ENCODE assay signal across 11 mouse cellular contexts in the genomic region with DNA sequence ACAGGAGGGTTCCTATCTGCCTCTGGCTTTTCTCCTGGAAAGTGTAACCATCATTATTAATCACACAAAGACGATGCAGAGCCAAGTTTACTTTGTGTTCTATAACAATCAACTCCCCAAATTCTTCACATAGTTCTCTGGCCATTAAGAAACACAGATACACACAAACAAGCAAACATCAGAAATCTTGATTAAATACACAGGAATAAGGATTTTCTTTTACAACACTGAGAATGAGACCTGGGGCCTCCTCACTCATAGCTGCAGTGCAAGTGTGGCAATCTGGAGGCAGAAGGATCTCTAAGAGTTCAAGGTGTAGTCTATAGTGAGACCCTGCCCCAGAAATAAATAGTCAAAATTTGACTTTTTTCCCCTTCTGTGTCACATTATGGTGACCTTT.
"Had no signal": no experiment of that assay in that cellular context is flagged by ENCODE, and none has a peak within 500 bp of the region (broad histone marks: within the 10 kb centered on the region; RNA-seq: fewer than 3 reads in every experiment).

No protein-coding gene starts in this region.

- H3K9ac ChIP-seq: intestine, embryonic 15.5 days; limb, embryonic 12.5 days had no signal

- H3K4me3 ChIP-seq: intestine, embryonic 15.5 days; limb, embryonic 12.5 days had no signal

- H3K27ac ChIP-seq: intestine, embryonic 15.5 days; layer of hippocampus, adult 2 months; limb, embryonic 12.5 days had no signal

- ATAC-seq: intestine, embryonic 15.5 days; midbrain, embryonic 16.5 days had no signal

- DNase-seq: kidney, adult 18-20 months; kidney, postnatal 10 days; kidney, postnatal 4 days; right cerebral cortex, adult 18-20 months; right cerebral cortex, postnatal 25 days; spleen, adult 18-20 months; thymus, postnatal 36 days had no signal

- H3K27me3 ChIP-seq: intestine, embryonic 15.5 days; limb, embryonic 12.5 days had no signal

- H3K9me3 ChIP-seq: intestine, embryonic 15.5 days; limb, embryonic 12.5 days had no signal
